Mouse (Mus musculus) Patski (cell line): ENCODE measurements around the gene Prkg2. TPM values are rescaled to one million over a fixed set of nuclear protein-coding genes. Genes with fewer than 3 reads are reported as not detected.

ENCODE experiments used
- ATAC-seq: fragments of 100-300 bp; one replicate; pipeline ENCODE4 v1.8.0; 2021
- CTCF ChIA-PET: fragments of 350-600 bp; sonication (Branson Sonifier 250); formaldehyde crosslinking; loops from one replicate; lab custom pipeline; 2022; ENCODE audit warnings: inconsistent platforms; lab: Charles Lee
- POLR2A ChIA-PET: fragments of 350-600 bp; sonication (Branson Sonifier 250); formaldehyde crosslinking; loops from one replicate; lab custom pipeline; 2022; ENCODE audit warnings: antibody characterized with exemption, inconsistent platforms; lab: Charles Lee
- DNase-seq: peaks from one replicate; pipeline ENCODE4 v3.0.0-alpha.2; 2011; ENCODE audit warnings: low read depth, low spot score
- H3K27me3 ChIP-seq: fragments of 371-371 bp; one replicate; pipeline ENCODE4 v1.5.1; 2021
- CTCF ChIP-seq: fragments of 100-300 bp; IDR thresholded peaks from one replicate; pipeline ENCODE4 v1.5.1; 2021
- in situ Hi-C: fragments of 300-500 bp; cut with MboI; formaldehyde crosslinking; loops from 3 replicates; pipeline ENCODE4 v1.11.1; 2018; ENCODE audit warnings: low pct_unique_long_range_greater_than_20kb, mixed read lengths
- polyA plus RNA-seq: library from polyadenylated mRNA; unstranded; gene quantifications from one replicate; pipeline ENCODE4 v1.2.3, GENCODE M21; 2021

Gene Prkg2
- polyA plus RNA-seq, 1 experiment from 2014 or later, result 7.6 TPM

DNA sequence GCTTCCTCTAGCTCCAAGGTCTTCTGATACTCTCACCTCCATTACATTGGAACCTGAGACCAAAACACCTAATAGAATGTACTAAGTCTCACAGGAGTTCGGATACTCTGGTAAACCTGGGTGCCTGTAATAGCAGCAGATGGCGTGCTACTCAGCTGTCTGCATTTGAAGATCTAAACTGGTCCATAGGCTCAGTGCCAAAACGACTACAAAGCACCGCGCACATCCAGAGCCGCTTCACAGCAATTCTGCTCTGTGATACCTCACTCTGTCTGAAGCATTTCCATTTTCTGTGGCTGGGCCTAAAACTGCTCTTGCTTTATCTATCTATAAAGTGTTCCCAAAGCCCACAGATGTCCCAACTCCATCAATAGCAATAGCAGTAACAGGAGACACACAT lies 17.4 kb downstream of the Prkg2 start:
- no peak for TF ChIP-seq CTCF
- ATAC-seq (no peak), DNase-seq (no peak)
- POLR2A ChIA-PET, result no interaction called here
- CTCF ChIA-PET, result no interaction called here
- no peaks in the 10 kb centered on the region for H3K27me3 ChIP-seq
- in situ Hi-C loops, result no loop called here

DNA sequence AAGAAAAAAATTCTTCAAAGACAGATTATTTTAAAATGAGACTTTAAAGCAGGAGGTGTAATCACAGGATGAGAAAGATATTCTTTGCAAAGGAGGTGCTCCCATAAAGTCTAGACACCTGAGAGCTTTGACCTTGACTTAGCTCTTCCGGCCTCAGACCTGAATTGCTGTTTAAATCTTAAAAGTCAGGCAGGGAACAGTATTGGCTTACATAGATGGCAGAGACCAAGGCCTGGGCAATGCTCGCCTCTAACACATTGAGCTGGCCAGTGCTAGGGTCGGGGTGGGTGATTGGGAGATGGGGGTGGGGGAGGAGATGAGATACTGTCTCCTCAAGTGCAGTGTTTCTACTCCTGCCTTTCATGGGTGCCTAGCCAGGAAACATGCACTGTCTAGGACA lies 22.0 kb downstream of the Prkg2 start:
- H3K27me3 ChIP-seq, result peaks cover 3% of the 10 kb centered on the region
- ATAC-seq (no peak), DNase-seq (no peak)
- no peak for TF ChIP-seq CTCF
- CTCF ChIA-PET, result interaction anchor here (0.9 to 1.8 kb wide), 2 partner anchors 16 to 17 kb away, joined by 3 to 4 read pairs; no protein-coding TSS in a partner anchor
- in situ Hi-C loops, result no loop called here
- POLR2A ChIA-PET, result no interaction called here

DNA sequence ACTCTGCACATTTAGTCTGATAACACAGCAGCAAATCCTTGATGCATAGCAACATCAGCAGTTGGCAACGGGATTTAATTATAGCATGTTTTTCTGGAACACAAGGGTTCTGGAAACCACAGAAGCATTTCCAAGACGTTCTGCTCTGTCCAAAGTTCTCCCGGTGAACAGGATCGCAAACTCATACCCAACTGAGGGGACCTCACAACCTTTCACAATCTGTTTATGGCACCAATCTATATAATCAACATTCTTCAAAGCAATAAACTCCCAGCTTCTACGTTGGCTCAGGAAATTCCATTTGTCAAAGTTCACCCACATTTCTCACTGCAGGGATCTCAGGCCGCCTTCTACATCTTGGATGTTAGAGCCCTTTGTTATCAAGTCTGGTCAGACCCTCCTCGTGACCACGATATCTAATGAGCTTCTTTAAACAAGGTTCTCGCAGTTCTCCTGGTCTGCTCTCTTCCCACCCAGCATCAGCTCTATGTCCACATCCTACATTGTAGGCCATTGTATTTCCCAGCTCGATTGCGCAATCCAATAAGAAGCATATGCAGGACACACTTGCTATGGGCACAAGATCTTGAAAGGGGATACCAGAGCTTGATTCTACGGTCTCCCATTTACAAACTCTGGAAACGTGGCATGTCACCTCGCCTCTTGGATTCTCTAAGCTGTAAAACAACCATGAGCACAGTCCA lies 26.6 kb downstream of the Prkg2 start:
- ATAC-seq (no peak), DNase-seq (no peak)
- no peak for TF ChIP-seq CTCF
- H3K27me3 ChIP-seq, result peaks cover 3% of the 10 kb centered on the region
- ChIA-PET POLR2A (interaction anchor here (1.3 kb wide), 1 partner anchor 12 kb away, joined by 3 read pairs; no protein-coding TSS in a partner anchor), CTCF (interaction anchor here (0.7 to 1.2 kb wide), 5 partner anchors 8 to 109 kb away, joined by 3 to 4 read pairs (median 3); no protein-coding TSS in a partner anchor)
- in situ Hi-C loops, result no loop called here

DNA sequence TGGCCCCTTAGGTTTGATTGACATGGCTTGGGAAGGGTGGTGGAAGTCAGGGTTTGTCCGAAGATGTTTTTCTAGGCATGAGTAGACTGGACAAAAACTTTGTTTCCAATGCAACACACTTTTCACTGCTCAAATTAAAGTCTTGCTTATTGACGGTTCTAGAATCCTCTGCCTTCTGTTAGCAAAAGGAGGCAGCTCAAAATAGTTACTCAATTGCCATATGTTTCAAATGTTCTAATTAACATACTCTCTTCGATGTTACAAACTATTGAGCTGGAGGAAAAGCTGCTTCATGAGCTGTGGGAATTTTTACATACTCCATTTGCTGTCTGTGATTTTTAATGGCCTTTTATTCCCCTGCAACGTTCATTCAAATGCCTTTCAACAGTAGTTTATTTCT lies 39.0 kb downstream of the Prkg2 start:
- TF ChIP-seq CTCF, result no peak
- ATAC-seq (no peak), DNase-seq (no peak)
- peaks cover 15% of the 10 kb centered on the region for H3K27me3 ChIP-seq
- CTCF ChIA-PET, result interaction anchor here (1.2 kb wide), 1 partner anchor 89 kb away, joined by 3 read pairs; no protein-coding TSS in a partner anchor
- POLR2A ChIA-PET, result interaction anchor here (0.9 kb wide), 1 partner anchor 13 kb away, joined by 3 read pairs; no protein-coding TSS in a partner anchor
- in situ Hi-C loops, result no loop called here

DNA sequence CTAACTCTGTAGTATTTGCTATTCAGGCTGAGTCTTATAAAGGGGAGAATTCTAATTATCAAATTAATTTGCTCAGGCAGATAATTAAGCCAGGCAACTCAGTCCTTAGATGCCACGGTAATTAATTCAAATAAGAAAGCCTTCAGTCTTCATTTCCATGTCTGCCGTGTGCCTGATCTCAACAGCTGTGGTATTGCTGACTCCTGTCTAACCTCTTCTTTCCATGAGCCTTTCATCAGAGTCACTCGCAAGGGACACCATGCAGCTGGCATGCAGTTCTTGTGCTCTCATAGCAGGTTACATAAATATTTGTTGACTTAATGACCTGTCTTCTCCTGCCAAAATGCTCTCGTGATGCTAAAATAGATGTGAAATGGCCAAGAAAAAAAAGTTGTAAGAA lies 41.4 kb downstream of the Prkg2 start:
- H3K27me3 ChIP-seq, result peaks cover 20% of the 10 kb centered on the region
- ChIA-PET POLR2A (no interaction called here), CTCF (no interaction called here)
- ATAC-seq (no peak), DNase-seq (no peak)
- in situ Hi-C loops, result no loop called here
- TF ChIP-seq CTCF, result no peak

DNA sequence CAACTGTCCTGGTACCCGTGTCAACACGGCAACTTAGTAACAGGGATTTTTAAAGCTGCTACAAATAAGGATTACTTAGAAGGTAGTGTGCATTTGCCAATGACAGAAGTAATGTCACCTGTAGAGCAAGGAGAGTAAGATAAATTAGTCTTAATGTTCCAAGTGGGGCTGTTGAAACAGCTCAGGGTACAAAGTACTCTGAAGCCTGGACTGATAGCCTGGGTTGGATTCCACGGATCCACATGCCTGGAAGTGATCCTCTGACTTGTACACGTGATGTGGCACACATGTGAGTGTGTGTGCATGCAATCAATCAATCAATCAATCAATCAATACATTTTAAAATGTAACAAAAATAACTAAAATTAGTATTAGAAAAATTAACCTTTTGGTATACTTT lies 45.6 kb downstream of the Prkg2 start:
- no peak for DNase-seq
- POLR2A ChIA-PET, result interaction anchor here (1.0 kb wide), 1 partner anchor 26 kb away, joined by 4 read pairs; no protein-coding TSS in a partner anchor
- TF ChIP-seq CTCF, result no peak
- in situ Hi-C loops, result no loop called here
- ATAC-seq, result no peak
- CTCF ChIA-PET, result interaction anchor here (0.6 kb wide), 1 partner anchor 176 kb away, joined by 3 read pairs; no protein-coding TSS in a partner anchor
- H3K27me3 ChIP-seq, result peaks cover 17% of the 10 kb centered on the region

DNA sequence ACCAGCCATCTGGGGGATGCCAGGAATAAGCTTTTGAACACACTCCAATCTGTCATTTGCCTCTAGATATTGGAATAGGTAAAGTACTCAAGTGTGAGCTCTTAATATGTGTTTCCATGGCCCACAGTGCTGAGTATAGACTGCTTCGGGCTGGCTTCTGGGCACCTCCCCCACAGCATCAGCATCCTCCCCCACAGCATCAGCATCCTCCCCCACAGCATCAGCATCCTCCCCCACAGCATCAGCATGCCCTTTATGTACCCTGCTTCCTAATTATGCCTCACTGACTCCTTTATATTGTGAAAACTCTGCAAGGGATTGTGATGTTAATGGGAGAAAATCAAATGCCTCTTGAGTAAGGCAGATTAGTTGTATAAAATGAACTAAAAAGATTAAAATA lies 49.5 kb downstream of the Prkg2 start:
- no peak for TF ChIP-seq CTCF
- ChIA-PET CTCF (interaction anchor here (0.9 kb wide), 1 partner anchor 73 kb away, joined by 3 read pairs; no protein-coding TSS in a partner anchor), POLR2A (interaction anchor here (0.7 kb wide), 1 partner anchor 255 kb away, joined by 3 read pairs; no protein-coding TSS in a partner anchor)
- in situ Hi-C loops, result no loop called here
- ATAC-seq (no peak), DNase-seq (no peak)
- H3K27me3 ChIP-seq, result peaks cover 5% of the 10 kb centered on the region

DNA sequence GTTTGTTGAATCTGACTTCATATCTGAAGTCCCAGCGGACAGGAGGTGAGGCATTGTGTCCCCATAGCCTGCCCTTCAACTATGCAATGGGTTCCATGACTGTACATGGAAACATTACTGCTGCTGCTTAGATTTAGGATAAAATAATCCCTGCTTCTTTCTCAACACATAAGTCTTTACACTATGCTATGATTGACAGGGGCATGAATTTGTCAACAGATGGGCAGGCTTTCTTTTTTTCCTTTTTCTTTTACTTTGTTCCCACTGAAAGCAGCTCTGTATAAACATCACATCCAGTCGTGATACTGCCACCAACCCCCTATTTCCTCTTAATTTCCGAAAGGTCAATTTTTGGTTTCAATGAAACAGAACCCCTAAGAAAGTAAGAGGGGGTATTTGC lies 50.0 kb downstream of the Prkg2 start:
- ATAC-seq, result no peak
- TF ChIP-seq CTCF, result no peak
- DNase-seq, result no peak
- in situ Hi-C loops, result no loop called here
- CTCF ChIA-PET, result interaction anchor here (0.9 kb wide), 1 partner anchor 73 kb away, joined by 3 read pairs; no protein-coding TSS in a partner anchor
- POLR2A ChIA-PET, result interaction anchor here (0.6 to 0.7 kb wide), 2 partner anchors 255 to 958 kb away, joined by 3 to 5 read pairs; no protein-coding TSS in a partner anchor
- H3K27me3 ChIP-seq, result no peaks in the 10 kb centered on the region

DNA sequence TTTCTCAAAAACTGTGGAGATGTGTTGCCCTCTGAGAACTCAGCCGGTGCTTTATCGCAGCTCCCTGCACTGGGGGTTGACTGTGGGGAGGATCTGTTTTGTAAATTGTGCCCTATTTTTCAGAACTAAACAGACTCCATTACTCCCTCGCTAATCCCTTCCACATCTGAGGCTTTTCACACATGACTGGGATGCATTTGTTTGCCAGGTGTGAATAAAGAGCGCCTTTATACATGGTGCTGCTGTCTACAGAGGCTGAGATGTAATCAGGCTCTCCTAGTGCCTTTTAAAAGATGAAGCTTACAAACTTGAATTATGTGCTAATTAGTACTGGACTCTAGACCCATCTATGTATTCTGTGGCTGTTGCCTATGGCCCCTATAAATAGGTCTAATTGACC lies 50.7 kb downstream of the Prkg2 start:
- H3K27me3 ChIP-seq, result no peaks in the 10 kb centered on the region
- in situ Hi-C loops, result no loop called here
- ChIA-PET POLR2A (interaction anchor here (0.6 kb wide), 1 partner anchor 958 kb away, joined by 5 read pairs; no protein-coding TSS in a partner anchor), CTCF (no interaction called here)
- TF ChIP-seq CTCF, result no peak
- ATAC-seq (no peak), DNase-seq (no peak)

DNA sequence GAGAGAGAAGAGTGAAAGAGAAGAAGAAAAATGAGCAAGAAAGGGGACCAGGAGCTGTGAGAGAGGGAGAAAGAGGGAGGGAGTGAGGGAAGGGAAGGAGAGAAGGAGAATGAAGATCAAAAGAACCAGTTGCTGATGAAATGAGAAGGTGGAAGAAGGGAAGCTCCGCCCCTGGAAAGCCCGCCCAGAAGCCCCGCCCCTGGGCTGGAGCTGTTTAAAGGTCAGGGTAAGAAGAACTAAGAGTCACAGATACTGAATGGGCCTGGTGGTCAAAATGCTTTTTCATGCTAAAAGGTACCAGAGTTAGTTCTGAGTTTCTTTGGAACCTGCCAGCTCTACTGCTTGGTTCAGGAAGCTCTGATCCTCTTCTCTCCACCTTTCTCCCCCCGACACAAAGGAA lies 51.1 kb downstream of the Prkg2 start:
- TF ChIP-seq CTCF, result no peak
- no peaks in the 10 kb centered on the region for H3K27me3 ChIP-seq
- ChIA-PET POLR2A (no interaction called here), CTCF (interaction anchor here (1.7 kb wide), 1 partner anchor 19 kb away, joined by 4 read pairs; no protein-coding TSS in a partner anchor)
- ATAC-seq (no peak), DNase-seq (no peak)
- in situ Hi-C loops, result no loop called here

DNA sequence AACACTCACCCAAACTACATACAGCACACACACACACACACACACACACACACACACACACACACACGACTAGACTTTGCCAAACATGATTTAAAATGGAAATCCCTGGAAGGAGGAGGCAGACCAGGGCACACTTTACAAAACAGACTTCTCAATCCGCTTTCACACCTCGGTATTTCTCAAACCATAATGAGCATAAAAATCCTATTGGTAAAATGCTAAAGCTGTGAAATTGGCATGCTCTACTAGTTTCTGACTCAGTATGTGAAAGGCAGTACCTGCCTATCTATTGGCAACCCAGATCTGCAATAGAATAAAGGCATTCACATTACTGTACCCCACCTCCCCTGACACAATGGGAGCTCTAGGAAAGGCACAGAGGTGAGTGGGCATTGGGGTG lies 52.1 kb downstream of the Prkg2 start:
- ATAC-seq (no peak), DNase-seq (no peak)
- in situ Hi-C loops, result no loop called here
- TF ChIP-seq CTCF, result no peak
- CTCF ChIA-PET, result interaction anchor here (1.7 kb wide), 1 partner anchor 18 kb away, joined by 4 read pairs; no protein-coding TSS in a partner anchor
- H3K27me3 ChIP-seq, result no peaks in the 10 kb centered on the region
- POLR2A ChIA-PET, result no interaction called here
